Mouse (Mus musculus) heart, adult 2 months (tissue): ENCODE measurements at regions not wholly inside any gene's neighbourhood (a gene's known extent, or its start where the extent isn't known, plus 50 kb on each side); places are given as distances from the start of the nearest gene placed in this dataset.

Experiments
- CTCF ChIP-seq: fragments of 200-600 bp; IDR thresholded peaks from 2 replicates; pipeline ENCODE4 v1.8.1; 2022; ENCODE audit warnings: antibody characterized with exemption, mild to moderate bottlenecking, moderate library complexity
- EP300 ChIP-seq: fragments of 200-500 bp; IDR thresholded peaks from 2 replicates; pipeline ENCODE4 v1.6.1; 2011; ENCODE audit warnings: low read depth, low read length, control low read depth; ENCODE audit not compliant: insufficient read depth
- POLR2A ChIP-seq: fragments of 200-500 bp; IDR thresholded peaks from 2 replicates; pipeline ENCODE4 v1.6.1; 2011; ENCODE audit warnings: mild to moderate bottlenecking, low read depth, low read length, control low read depth; ENCODE audit not compliant: insufficient read depth

DNA sequence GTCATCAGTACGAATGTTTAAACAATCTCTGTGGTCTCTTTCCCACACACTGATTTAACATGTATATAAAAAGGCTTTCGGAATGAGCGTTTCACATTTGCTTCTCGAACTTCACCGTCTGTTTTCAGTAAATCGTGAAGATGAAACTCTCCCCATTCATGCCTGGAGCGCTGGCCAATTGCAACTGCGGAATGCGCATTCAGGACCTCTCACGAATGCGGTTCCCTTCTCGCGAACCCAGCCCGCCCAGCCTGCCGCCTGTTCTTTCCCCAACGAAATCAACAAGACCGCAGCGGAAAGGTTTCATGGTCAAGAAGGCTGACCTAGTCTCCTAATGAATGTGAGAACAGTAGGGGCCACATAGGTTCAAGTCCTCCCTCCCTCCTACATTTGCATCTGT lies 204.4 kb downstream of the Msrb3 start:
- TF ChIP-seq POLR2A (no peak), CTCF (no peak), EP300 (no peak)
